Mouse (Mus musculus) urinary bladder, adult 2 months (tissue): ENCODE measurements around the gene Emg1. TPM values are rescaled to one million over a fixed set of nuclear protein-coding genes. Genes with fewer than 3 reads are reported as not detected.
"Not testable (repeated sequence)": the region's sequence is repeated elsewhere in the genome, so short reads cannot be mapped to it uniquely, and the experiment has no call there.

Source experiments
- DNase-seq: peaks from one replicate; pipeline ENCODE4 v3.0.0; 2022; ENCODE audit warnings: low spot score
- polyA plus RNA-seq: library from polyadenylated mRNA; depleted of rRNA; stranded (reverse); fragments of >200 nt; gene quantifications from 2 replicates; pipeline ENCODE4 v1.2.3, GENCODE M21; 2012

The Emg1 gene
- polyA plus RNA-seq, 1 experiment, result 84.5 TPM

GRCm38 (mm10) chr6:124708289-124708889, 3.6 kb downstream of the Emg1 start:
- DNase-seq, result no peak

- DNase-seq, result no peak
These were observed 5.8 kb downstream of the Emg1 start for GRCm38 (mm10) chr6:124706061-124706627.

GRCm38 (mm10) chr6:124704417-124704816, 7.6 kb downstream of the Emg1 start:
- DNase-seq, result no peak

GRCm38 (mm10) chr6:124703789-124704188, 8.2 kb downstream of the Emg1 start:
- no peak for DNase-seq

GRCm38 (mm10) chr6:124702784-124703103, 9.2 kb downstream of the Emg1 start:
- DNase-seq, result no peak

GRCm38 (mm10) chr6:124702102-124702783, 9.7 kb downstream of the Emg1 start:
- DNase-seq, result no peak

GRCm38 (mm10) chr6:124701338-124701737, 10.6 kb downstream of the Emg1 start:
- no peak for DNase-seq

- DNase-seq, result no peak
These were observed 11.9 kb downstream of the Emg1 start for GRCm38 (mm10) chr6:124699962-124700610.

- no peak for DNase-seq
These were observed 12.6 kb downstream of the Emg1 start for GRCm38 (mm10) chr6:124699366-124699765.

GRCm38 (mm10) chr6:124698751-124699150, 13.2 kb downstream of the Emg1 start:
- DNase-seq, result no peak

- no peak for DNase-seq
These were observed 15.4 kb downstream of the Emg1 start for GRCm38 (mm10) chr6:124696441-124697150.

GRCm38 (mm10) chr6:124694166-124694955, 17.6 kb downstream of the Emg1 start:
- DNase-seq, result no peak

GRCm38 (mm10) chr6:124693243-124693981, 18.6 kb downstream of the Emg1 start:
- no peak for DNase-seq

GRCm38 (mm10) chr6:124690517-124690916, 21.5 kb downstream of the Emg1 start:
- DNase-seq, result no peak

GRCm38 (mm10) chr6:124689011-124689410, 23.0 kb downstream of the Emg1 start:
- no peak for DNase-seq

GRCm38 (mm10) chr6:124688151-124688758, 23.7 kb downstream of the Emg1 start:
- no peak for DNase-seq

GRCm38 (mm10) chr6:124686644-124687043, 25.3 kb downstream of the Emg1 start:
- DNase-seq, result not testable (repeated sequence)

- DNase-seq, result no peak
These were observed 26.2 kb downstream of the Emg1 start for GRCm38 (mm10) chr6:124685606-124686386.
